Mouse (Mus musculus): ENCODE results near the gene 1810013L24Rik.
A peak's percentile ranks its signal among the peaks of the same experiment; 100 is the strongest.
"Not testable (repeated sequence)": the region's sequence is repeated elsewhere in the genome, so short reads cannot be mapped to it uniquely, and the experiment has no call there.

1810013L24Rik gene

GRCm38 (mm10) chr16:8836876-8837275 lies 7.0 kb downstream of the 1810013L24Rik start:
- no peak for DNase-seq (ENCODE audit: low spot score)

DNA sequence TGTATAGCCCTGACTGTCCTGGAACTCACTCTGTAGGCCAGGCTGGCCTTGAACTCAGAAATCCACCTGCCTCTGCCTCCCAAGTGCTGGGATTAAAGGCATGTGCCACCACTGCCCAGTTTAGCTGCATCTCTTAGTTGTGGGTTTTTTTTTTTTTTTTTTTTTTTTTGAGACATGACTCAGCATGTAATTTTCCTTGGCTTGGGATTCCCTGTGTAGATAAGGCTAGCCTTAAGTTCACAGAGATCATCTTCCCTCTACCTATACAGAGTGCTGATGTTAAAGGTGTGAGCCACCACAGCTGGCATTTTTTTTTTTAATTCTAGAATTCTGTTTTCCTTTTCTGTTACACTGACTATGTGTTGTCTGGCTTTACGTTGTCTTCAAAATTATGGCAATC lies 7.7 kb downstream of the 1810013L24Rik start:
- no peak for DNase-seq (ENCODE audit: low spot score)

DNA sequence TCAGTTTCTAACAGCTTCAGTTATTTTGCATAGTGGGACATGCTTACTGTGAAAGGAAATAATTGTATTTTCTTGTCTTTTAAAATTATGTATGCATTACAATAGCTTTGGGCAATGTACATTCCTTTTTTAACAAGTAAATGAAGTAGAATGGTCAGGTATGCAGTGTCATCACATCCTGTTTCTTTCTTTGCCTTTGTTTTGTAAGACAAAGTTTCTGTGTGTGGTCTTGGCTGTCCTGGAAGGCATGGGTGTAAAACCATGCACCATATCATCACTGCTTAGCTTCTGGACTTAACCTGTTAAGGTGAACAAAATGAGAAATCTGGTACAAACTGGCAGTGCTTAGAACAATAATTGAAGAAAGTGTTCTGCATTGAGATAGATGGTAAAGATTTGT lies 9.0 kb downstream of the 1810013L24Rik start:
- DNase-seq (ENCODE audit: low spot score) = no peak

- no peak for DNase-seq (ENCODE audit: low spot score)
Measured at GRCm38 (mm10) chr16:8840557-8840956, 10.7 kb downstream of the 1810013L24Rik start.

- DNase-seq (ENCODE audit: low spot score) = no peak
Measured at GRCm38 (mm10) chr16:8842962-8843361, 13.1 kb downstream of the 1810013L24Rik start.

DNA sequence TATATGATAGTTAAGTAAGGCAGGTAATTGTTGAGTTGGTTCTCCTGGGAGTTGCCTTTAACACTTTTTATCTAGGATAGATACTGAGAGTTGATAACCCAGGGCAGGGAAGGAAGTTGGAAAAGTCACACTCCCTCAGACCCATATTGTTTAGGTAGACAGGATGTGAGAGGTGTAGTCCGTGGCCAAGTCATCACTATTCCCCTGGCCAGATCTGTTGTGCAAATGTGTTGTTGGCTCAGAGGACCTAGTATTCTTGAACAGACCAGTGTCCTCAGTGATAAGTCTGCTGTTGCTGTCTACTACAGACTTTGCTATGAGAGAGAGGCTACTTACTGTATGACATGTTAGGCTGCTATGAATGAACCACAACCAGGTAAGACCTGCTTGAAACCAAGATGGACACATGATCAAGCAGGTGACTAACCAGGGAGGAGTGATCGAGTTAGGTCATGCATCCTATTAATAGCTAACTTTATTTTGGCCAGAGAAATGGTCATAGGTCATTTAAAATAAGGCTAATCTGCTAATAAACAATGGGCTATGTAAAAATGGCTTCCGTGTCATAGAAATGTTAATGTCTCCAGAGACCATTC lies 13.8 kb downstream of the 1810013L24Rik start:
- DNase-seq (ENCODE audit: low spot score) = no peak

DNA sequence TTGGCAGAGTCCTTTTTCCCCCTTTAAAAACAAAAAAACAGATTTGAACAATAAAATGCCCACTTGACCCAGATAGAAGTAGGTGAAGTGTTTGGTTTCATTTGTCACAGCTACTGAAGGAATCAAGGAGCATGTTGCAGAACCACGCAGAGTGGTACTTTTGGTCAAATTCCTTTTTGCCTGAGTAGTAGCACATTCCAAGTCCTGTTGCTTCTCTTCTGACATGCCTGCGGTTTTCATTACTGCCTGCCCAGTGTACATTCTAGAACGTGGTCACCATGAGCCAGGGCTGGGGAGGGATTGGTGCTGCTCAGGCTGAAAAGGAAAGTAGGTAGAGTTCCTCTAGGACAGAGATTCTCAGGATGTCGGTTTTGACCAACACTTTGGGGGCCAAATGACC lies 16.1 kb downstream of the 1810013L24Rik start:
- DNase-seq (ENCODE audit: low spot score) = no peak

DNA sequence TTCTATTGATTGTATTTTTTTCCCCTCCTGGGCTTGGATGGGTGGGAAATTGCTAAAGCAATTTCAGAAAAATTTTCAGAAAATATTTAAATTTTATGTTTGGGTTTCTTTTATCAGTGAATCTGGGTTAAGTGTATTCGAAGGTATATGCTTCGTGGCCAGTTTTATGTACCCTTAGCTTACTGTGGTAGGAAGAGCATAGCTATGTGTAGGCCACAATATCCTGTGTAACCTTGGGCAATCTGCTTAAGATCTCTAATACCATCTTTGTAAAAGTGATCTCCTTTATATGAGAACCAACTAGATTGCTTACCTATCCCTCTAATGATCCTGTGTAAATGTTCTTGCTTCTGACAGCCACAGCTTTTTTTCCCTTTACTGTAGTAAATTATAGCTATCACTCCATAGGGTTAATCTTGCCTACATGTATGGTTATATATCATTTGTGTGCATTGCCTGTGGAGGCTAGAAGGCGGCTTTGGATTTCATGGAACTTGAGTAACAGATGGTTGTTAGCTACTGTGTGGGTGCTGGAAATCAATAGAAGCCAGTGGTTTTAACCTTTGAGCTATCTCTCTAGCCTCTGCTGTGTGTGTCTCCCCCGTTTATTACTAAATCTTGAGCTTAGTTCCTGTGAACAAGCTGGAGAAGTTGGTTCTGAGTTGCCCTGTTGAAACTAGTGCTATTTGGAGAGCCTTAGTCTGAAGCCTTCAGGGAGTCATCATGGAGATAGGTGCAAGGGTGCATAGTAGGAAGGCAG lies 18.6 kb downstream of the 1810013L24Rik start:
- DNase-seq (ENCODE audit: low spot score) = no peak

- no peak for DNase-seq (ENCODE audit: low spot score)
Measured at GRCm38 (mm10) chr16:8849929-8850328, 20.0 kb downstream of the 1810013L24Rik start.

GRCm38 (mm10) chr16:8855143-8855542 lies 25.2 kb downstream of the 1810013L24Rik start:
- no peak for DNase-seq (ENCODE audit: low spot score)

GRCm38 (mm10) chr16:8856820-8857219 lies 26.9 kb downstream of the 1810013L24Rik start:
- DNase-seq (ENCODE audit: low spot score) = no peak

GRCm38 (mm10) chr16:8862336-8862987 lies 32.6 kb downstream of the 1810013L24Rik start:
- DNase-seq (ENCODE audit: low spot score) = no peak

DNA sequence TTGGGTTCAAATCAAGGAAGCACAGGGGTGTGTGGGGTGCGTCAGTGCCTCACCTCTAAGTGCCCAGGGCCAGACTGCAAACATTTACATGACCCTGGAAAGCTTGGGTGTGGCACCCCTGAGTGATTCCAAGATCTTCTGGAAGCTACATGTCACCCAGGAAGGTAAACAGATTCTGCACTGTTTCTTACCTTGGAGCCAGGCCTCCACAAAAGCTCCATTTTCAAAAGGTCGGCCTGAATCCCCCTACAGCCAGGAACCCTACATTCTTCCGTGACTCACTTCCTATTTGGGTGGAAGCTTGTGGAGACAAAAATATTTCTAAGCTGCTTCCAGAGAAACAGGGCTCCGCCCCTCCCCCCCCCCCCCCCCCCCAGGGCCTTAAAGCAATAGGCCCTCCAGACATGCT lies 34.3 kb downstream of the 1810013L24Rik start:
- DNase-seq (ENCODE audit: low spot score) = no peak

DNA sequence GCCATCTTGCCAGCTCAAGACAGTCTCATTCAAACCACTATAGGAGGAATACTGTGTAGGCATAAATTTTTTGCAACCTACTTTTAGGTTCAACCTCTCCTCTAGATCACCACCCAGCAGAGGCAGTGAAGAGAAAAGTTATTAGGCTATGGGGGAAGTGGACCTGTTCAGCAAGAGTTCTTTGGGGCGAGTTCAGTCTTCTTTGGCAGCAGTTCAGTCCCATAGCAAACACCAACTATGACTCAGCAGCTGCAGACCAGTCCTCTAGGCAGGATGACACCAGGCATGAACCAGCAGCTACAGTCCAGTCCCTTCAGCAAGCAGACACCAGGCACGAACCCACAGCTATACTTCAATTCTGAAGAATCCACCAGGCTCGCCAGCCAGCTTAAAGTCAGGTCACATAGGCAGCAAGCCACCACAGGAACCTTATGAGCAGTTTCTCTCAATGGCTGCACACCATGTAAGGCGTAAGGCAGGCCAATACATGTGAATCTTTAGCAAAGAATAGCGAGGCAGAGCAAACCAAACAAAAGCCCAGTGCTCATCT lies 37.6 kb downstream of the 1810013L24Rik start:
- DNase-seq (ENCODE audit: low spot score) = no peak

- no peak for DNase-seq (ENCODE audit: low spot score)
Measured at GRCm38 (mm10) chr16:8868506-8868905, 38.6 kb downstream of the 1810013L24Rik start.

- peak; percentile 81 for DNase-seq (ENCODE audit: low spot score)
Measured at GRCm38 (mm10) chr16:8869715-8870114, 39.8 kb downstream of the 1810013L24Rik start.

DNA sequence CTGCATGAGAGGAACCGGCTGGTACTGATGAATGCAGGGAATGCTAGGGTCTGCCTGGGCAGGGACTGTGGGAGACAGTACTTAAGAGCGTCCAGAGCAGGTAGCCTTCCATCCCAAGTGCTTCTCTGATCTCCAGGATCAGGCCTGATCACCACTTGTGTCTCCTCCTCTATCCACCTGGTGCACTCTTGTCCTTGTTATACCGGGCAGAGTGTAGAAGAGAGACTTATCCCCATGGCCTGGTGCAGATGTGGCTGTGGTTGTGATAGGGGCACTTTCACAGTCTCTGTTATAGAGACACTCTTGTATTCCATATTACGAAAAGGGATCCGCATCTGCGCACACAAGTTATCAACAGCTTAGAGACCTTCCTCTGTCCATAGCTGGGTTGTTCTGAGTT lies 41.5 kb downstream of the 1810013L24Rik start:
- DNase-seq (ENCODE audit: low spot score) = no peak

DNA sequence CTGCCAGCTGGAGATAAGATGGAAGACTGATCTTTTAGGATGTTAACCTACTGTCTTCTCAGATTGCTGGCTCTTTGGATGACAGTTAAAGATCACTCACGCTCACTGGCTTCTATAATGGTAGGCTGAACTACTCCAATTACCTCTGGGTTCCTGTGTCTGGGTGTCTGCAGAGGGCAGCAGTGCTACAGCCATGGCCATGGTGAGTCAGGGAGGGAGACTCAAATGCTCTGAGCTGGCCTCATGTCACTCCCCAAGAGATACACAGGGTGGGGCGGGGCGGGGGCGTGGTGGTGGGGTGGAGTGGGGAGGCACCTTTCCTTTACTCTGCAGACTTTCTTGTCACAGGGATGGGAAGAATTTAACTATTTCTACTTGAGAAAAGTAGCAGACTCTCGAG lies 42.1 kb downstream of the 1810013L24Rik start:
- no peak for DNase-seq (ENCODE audit: low spot score)

- DNase-seq (ENCODE audit: low spot score) = no peak
Measured at GRCm38 (mm10) chr16:8872486-8872885, 42.6 kb downstream of the 1810013L24Rik start.

DNA sequence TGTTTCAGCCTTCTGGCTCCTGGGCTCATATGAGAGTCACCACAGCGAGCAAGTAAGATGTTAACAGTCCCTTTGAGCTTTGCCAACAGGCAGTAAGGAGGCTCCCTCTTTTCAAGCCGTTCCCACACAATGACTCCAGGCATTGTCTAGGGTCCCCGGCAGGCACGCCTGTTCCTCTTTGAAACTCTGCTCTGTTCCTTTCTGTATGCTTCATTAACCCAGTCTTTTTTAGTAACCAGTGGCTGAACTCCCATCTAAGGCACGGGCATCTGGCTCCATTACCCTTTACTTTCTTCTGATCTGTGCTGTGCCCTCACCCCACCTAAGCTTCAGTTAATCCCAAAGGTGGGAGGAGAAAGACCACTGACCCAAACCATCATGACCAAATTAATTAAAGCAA lies 50.2 kb downstream of the 1810013L24Rik start:
- DNase-seq (ENCODE audit: low spot score) = no peak

- DNase-seq (ENCODE audit: low spot score) = peak; percentile 95
Measured at GRCm38 (mm10) chr16:8883674-8884241, 53.9 kb downstream of the 1810013L24Rik start.

- DNase-seq (ENCODE audit: low spot score) = not testable (repeated sequence)
Measured at GRCm38 (mm10) chr16:8894214-8894613, 64.3 kb downstream of the 1810013L24Rik start.

DNA sequence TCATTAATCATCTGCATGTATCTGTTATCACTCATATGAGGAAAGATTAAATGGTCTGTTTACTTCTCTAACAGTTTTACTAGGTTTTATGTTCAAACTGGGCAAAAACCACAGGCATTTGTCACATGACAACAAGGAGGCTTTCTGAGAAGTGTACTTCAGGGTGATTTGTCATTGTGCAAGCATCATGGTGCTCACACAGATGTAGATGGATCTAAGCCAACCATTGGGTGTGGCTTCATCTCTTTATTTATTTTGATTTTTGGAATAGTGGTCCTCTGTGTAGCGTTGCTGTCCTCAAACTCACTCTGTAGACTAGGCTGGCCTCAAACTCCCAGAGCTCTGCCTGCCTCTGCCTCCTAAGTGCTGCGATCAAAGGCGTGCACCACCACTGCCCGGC lies 65.4 kb downstream of the 1810013L24Rik start:
- no peak for DNase-seq (ENCODE audit: low spot score)
